Mouse (Mus musculus) brain, embryonic 14.5 days (tissue): Measurements from ENCODE around the gene Itgb2. TPM values are rescaled to one million over a fixed set of nuclear protein-coding genes. Genes with fewer than 3 reads are reported as not detected.

Source experiments
- DNase-seq: peaks from one replicate; pipeline ENCODE4 v3.0.0-alpha.2; 2011; ENCODE audit warnings: low read depth
- CTCF ChIP-seq: fragments of 200-500 bp; IDR thresholded peaks from 2 replicates; pipeline ENCODE4 v1.5.1; 2012; ENCODE audit warnings: inconsistent platforms, mild to moderate bottlenecking, moderate library complexity, borderline replicate concordance; ENCODE audit not compliant: insufficient read depth, insufficient read length; ENCODE audit errors: extremely low read depth
- POLR2A ChIP-seq: fragments of 200-500 bp; IDR thresholded peaks from 2 replicates; pipeline ENCODE4 v1.6.1; 2012; ENCODE audit warnings: mild to moderate bottlenecking, inconsistent platforms, borderline replicate concordance; ENCODE audit not compliant: poor library complexity, insufficient read depth, insufficient read length, severe bottlenecking; ENCODE audit errors: extremely low read depth
- polyA plus RNA-seq: library from polyadenylated mRNA; depleted of rRNA; stranded (reverse); fragments of >200 nt; gene quantifications from 2 replicates; pipeline ENCODE4 v1.2.3, GENCODE M21; 2012

The Itgb2 gene
- polyA plus RNA-seq, 1 experiment = 0.94 TPM

GRCm38 (mm10) chr10:77522021-77522731 is 7.9 kb upstream of the Itgb2 start:
- TF ChIP-seq POLR2A (no peak), CTCF (no peak)
- DNase-seq = peak; percentile 12

GRCm38 (mm10) chr10:77522746-77523145 is 7.3 kb upstream of the Itgb2 start:
- DNase-seq = peak; percentile 48
- TF ChIP-seq CTCF = no peak
- TF ChIP-seq POLR2A = no peak

- TF ChIP-seq POLR2A (no peak), CTCF (no peak)
- DNase-seq = no peak
Measured at GRCm38 (mm10) chr10:77523321-77523720, 6.7 kb upstream of the Itgb2 start.

GRCm38 (mm10) chr10:77526488-77526887 is 3.6 kb upstream of the Itgb2 start:
- TF ChIP-seq POLR2A (no peak), CTCF (no peak)
- no peak for DNase-seq

- no peak for DNase-seq
- TF ChIP-seq CTCF = no peak
- no peak for TF ChIP-seq POLR2A
Measured at GRCm38 (mm10) chr10:77528634-77529033, 1.4 kb upstream of the Itgb2 start.

GRCm38 (mm10) chr10:77531026-77532019 is 1.3 kb downstream of the Itgb2 start:
- TF ChIP-seq POLR2A = no peak
- no peak for TF ChIP-seq CTCF
- DNase-seq = no peak

- no peak for DNase-seq
- TF ChIP-seq POLR2A = no peak
- no peak for TF ChIP-seq CTCF
Measured at GRCm38 (mm10) chr10:77532020-77532413, 2.0 kb downstream of the Itgb2 start.

- DNase-seq = no peak
- TF ChIP-seq CTCF = no peak
- TF ChIP-seq POLR2A = no peak
Measured at GRCm38 (mm10) chr10:77536727-77537126, 6.7 kb downstream of the Itgb2 start.

- no peak for TF ChIP-seq POLR2A
- TF ChIP-seq CTCF = no peak
- DNase-seq = no peak
Measured at GRCm38 (mm10) chr10:77537215-77538209, 7.5 kb downstream of the Itgb2 start.

GRCm38 (mm10) chr10:77539320-77539945 is 9.4 kb downstream of the Itgb2 start:
- no peak for DNase-seq
- TF ChIP-seq POLR2A = no peak
- no peak for TF ChIP-seq CTCF
